In genomic region chr1:128803058-128803432, GRCm38 (mm10) we compare ENCODE assay signal across 12 mouse cellular contexts.
DNase-seq lines count a peak whose midpoint lies in the region; ATAC-seq and TF ChIP-seq lines count a peak whose summit lies in the region.
"Had no signal": no experiment of that assay in that cellular context is flagged by ENCODE, and none has a peak within 500 bp of the region (broad histone marks: within the 10 kb centered on the region; RNA-seq: fewer than 3 reads in every experiment).

No protein-coding gene starts in this region.

- no peaks in the 10 kb centered on the region for H3K27me3 ChIP-seq in lung, embryonic 14.5 days (ENCODE audit: insufficient read depth, low read length)
- H3K27me3 ChIP-seq in forebrain, embryonic 11.5 days (ENCODE audit: control insufficient read depth, insufficient read depth, low read length): no peaks in the 10 kb centered on the region
- H3K27me3 ChIP-seq in hindbrain, embryonic 12.5 days: no peaks in the 10 kb centered on the region
- no peaks in the 10 kb centered on the region for H3K27me3 ChIP-seq in stomach, embryonic 14.5 days (ENCODE audit: control insufficient read depth, insufficient read depth, low read length)

- no peak for DNase-seq in lung, embryonic 14.5 days
- DNase-seq in lung, adult 18-20 months: no peak
- peak; percentile 49 for DNase-seq in forebrain, embryonic 11.5 days (ENCODE audit: low spot score)
- no peak for DNase-seq in spleen, postnatal 4 days (ENCODE audit: low spot score in 2 of 2)
- DNase-seq in urinary bladder, postnatal 14 days (ENCODE audit: low spot score): no peak
- DNase-seq: adrenal gland, postnatal 36 days; cerebellum, adult 11 months; kidney, adult 2 months; thymus, postnatal 36 days had no signal

- no peak for TF ChIP-seq CTCF in lung, embryonic 14.5 days (IDR thresholded peaks at IDR 0.05; ENCODE audit: low read depth)

- ATAC-seq in lung, embryonic 14.5 days (ENCODE audit: insufficient read depth): no peak
- no peak; the same call in 1 of the 2 replicates for ATAC-seq in forebrain, embryonic 11.5 days (replicated peaks; ENCODE audit: low FRiP score)
- peak; percentile 10; the same call in 1 of the 2 replicates for ATAC-seq in hindbrain, embryonic 12.5 days (ENCODE audit: low FRiP score)
- no peak; the same call in 1 of the 2 replicates for ATAC-seq in stomach, embryonic 14.5 days (ENCODE audit: insufficient number of reproducible peaks, insufficient read depth, low FRiP score, low read depth)

- no peaks in the 10 kb centered on the region for H3K9me3 ChIP-seq in lung, embryonic 14.5 days (ENCODE audit: low read depth, low read length)
- no peaks in the 10 kb centered on the region for H3K9me3 ChIP-seq in forebrain, embryonic 11.5 days (ENCODE audit: control insufficient read depth, low read length)
- H3K9me3 ChIP-seq in hindbrain, embryonic 12.5 days (replicated peaks): no peaks in the 10 kb centered on the region
- no peaks in the 10 kb centered on the region for H3K9me3 ChIP-seq in stomach, embryonic 14.5 days (ENCODE audit: control insufficient read depth, low read depth, low read length)
- H3K9me3 ChIP-seq: heart, embryonic 13.5 days had no signal

- H3K4me3 ChIP-seq in lung, embryonic 14.5 days (ENCODE audit: low read depth, low read length): no peak overlapping the region
- no peak overlapping the region for H3K4me3 ChIP-seq in forebrain, embryonic 11.5 days (ENCODE audit: low read depth, low read length)
- no peak overlapping the region for H3K4me3 ChIP-seq in hindbrain, embryonic 12.5 days
- no peak overlapping the region for H3K4me3 ChIP-seq in stomach, embryonic 14.5 days (ENCODE audit: low read depth, low read length)
- H3K4me3 ChIP-seq: heart, embryonic 13.5 days had no signal

- H3K36me3 ChIP-seq in lung, embryonic 14.5 days (ENCODE audit: insufficient read depth): no peaks in the 10 kb centered on the region
- H3K36me3 ChIP-seq in forebrain, embryonic 11.5 days (ENCODE audit: control insufficient read depth, insufficient read depth, low read length): no peaks in the 10 kb centered on the region
- H3K36me3 ChIP-seq in hindbrain, embryonic 12.5 days: no peaks in the 10 kb centered on the region
- no peaks in the 10 kb centered on the region for H3K36me3 ChIP-seq in stomach, embryonic 14.5 days (ENCODE audit: control insufficient read depth, insufficient read depth, low read length)
- H3K36me3 ChIP-seq: heart, embryonic 13.5 days had no signal

- H3K27ac ChIP-seq in lung, embryonic 14.5 days (ENCODE audit: low read depth): peak overlapping the region; percentile 95; the same call in 1 of the 2 replicates
- H3K27ac ChIP-seq in forebrain, embryonic 11.5 days (ENCODE audit: low read depth, low read length): no peak overlapping the region
- peak overlapping the region; percentile 70; the same call in 1 of the 2 replicates for H3K27ac ChIP-seq in hindbrain, embryonic 12.5 days
- H3K27ac ChIP-seq in stomach, embryonic 14.5 days (ENCODE audit: low read length): peak overlapping the region; percentile 89; the same call in 1 of the 2 replicates

- H3K4me2 ChIP-seq in lung, embryonic 14.5 days: no peak overlapping the region
- H3K4me2 ChIP-seq in forebrain, embryonic 11.5 days (ENCODE audit: low read depth, low read length, severe bottlenecking): no peak overlapping the region
- no peak overlapping the region for H3K4me2 ChIP-seq in hindbrain, embryonic 12.5 days (replicated peaks)
- no peak overlapping the region for H3K4me2 ChIP-seq in stomach, embryonic 14.5 days (replicated peaks; ENCODE audit: low read depth, low read length)
- H3K4me2 ChIP-seq: heart, embryonic 13.5 days had no signal

- H3K4me1 ChIP-seq in lung, embryonic 14.5 days (ENCODE audit: insufficient read depth): peaks cover 6% of the 10 kb centered on the region
- H3K4me1 ChIP-seq in forebrain, embryonic 11.5 days (replicated peaks; ENCODE audit: control insufficient read depth, insufficient read depth, low read length): peaks cover 8% of the 10 kb centered on the region; the same call in 1 of the 2 replicates
- H3K4me1 ChIP-seq in hindbrain, embryonic 12.5 days: peaks cover 34% of the 10 kb centered on the region
- 0 out of 2 replicates have a peak, but pooled peaks cover 3% of the 10 kb centered on the region for H3K4me1 ChIP-seq in stomach, embryonic 14.5 days (ENCODE audit: control insufficient read depth, insufficient read depth, low read length)

- no peak overlapping the region for H3K9ac ChIP-seq in lung, embryonic 14.5 days
- H3K9ac ChIP-seq in forebrain, embryonic 11.5 days (ENCODE audit: low read length): no peak overlapping the region; the same call in 1 of the 2 replicates
- no peak overlapping the region for H3K9ac ChIP-seq in hindbrain, embryonic 12.5 days
- H3K9ac ChIP-seq in stomach, embryonic 14.5 days (replicated peaks; ENCODE audit: low read depth, low read length): no peak overlapping the region
- H3K9ac ChIP-seq: heart, embryonic 13.5 days had no signal
